Mouse (Mus musculus) erythroblast, embryonic 14.5 days (primary cell): ENCODE data around the gene Lcat.

Experiments
- GATA1 ChIP-seq: IDR thresholded peaks from 2 replicates; pipeline ENCODE4 v1.6.1; 2012; ENCODE audit warnings: low read length, inconsistent platforms, mixed read lengths
- TAL1 ChIP-seq: IDR thresholded peaks from 3 replicates; pipeline ENCODE4 v1.6.1; 2012; ENCODE audit warnings: low read length, inconsistent platforms, mixed read lengths

DNA sequence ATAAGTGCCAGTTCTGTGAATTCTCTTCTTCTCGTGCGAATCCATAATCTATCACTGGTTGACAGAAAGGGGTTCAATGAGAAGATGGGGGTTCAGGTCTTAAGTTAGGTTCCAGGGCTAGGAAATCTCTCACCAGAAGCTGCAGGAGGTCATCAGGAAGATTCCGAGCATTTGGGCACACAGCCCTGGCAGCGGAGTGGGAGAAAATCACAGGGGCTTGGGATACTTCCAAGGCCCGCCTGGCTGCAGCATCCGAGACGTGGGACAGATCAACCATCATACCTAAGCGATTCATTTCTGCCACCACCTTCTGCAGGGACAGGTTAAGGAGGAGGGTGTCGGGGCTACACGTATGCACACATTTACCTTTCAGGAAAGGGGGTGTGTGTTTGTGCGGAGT lies 45.4 kb upstream of the Lcat start:
- TF ChIP-seq GATA1 (no peak), TAL1 (no peak)
